Mouse (Mus musculus): ENCODE results near the gene Bcap31.

DNA sequence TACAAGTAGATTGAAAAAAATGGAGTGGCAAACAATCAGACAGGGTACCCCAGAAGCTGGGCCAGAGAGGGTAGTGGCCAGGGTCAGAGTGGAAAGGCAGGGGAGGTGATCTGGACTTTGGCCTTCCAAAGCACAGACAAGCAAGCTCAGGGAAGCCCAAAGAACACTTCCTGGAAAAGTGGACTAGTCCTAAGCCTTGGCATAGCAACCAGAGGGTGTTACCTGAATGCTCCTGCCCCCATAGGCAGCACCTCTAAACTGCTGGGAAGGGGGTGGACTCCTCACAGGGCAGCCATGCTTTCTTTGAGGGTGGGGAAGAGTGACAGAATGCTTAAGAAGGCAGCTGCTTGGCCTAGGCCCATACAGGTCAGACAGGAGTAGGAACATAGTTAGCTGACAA, 31.0 kb downstream of the Bcap31 start:
- TF ChIP-seq POLR2A (IDR thresholded peaks at IDR 0.05; ENCODE audit: insufficient read depth, low read depth, low read length) (no peak), CTCF (IDR thresholded peaks at IDR 0.05; ENCODE audit: insufficient read depth, low read depth, low read length) (no peak)
